Mouse (Mus musculus): ENCODE data around the gene Wee1. TPM values are rescaled to one million over a fixed set of nuclear protein-coding genes. Genes with fewer than 3 reads are reported as not detected.
"Not testable (repeated sequence)": the region's sequence is repeated elsewhere in the genome, so short reads cannot be mapped to it uniquely, and the experiment has no call there.

The Wee1 gene
- polyA plus RNA-seq, 1 experiment from 2014 or later = 18.9 TPM

- WGBS = 49% methylated on average over 6 of the region's 6 CpGs
- no peak for ATAC-seq (ENCODE audit: insufficient read depth, low FRiP score)
- no peak overlapping the region for H3K4me2 ChIP-seq (ENCODE audit: low read depth, low read length)
These were observed 21.0 kb upstream of the Wee1 start for GRCm38 (mm10) chr7:110100854-110101253.

DNA sequence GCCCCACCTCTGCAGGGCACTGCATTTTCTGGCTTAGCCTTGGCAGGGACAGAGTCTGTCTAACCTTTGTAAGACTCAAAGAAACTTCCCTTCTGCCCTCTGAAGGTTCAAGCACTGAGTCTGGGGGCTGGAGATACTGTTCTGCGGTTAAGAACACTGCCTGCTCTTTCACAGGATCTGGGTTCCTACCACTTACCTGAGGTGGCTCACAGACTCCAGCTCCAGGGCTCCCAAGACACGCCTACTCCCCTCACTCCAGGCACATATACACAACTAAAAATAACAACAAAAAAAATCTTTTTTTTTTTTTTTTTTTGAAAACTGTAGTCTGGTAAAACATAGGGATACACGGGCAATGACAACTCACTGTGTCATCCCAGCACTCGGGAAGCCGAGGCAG, 20.6 kb upstream of the Wee1 start:
- H3K27ac ChIP-seq (ENCODE audit: low read length) = peak overlapping the region; percentile 26; the same call in 1 of the 2 replicates
- no peaks in the 10 kb centered on the region for H3K36me3 ChIP-seq (ENCODE audit: control insufficient read depth, insufficient read depth, low read length)
- H3K4me1 ChIP-seq (ENCODE audit: control insufficient read depth, insufficient read depth, low read length) = no peaks in the 10 kb centered on the region; the same call in 1 of the 2 replicates
- 73% methylated on average over 5 of the region's 5 CpGs for WGBS
- no peak overlapping the region for H3K4me3 ChIP-seq (replicated peaks; ENCODE audit: low read length)
- H3K4me2 ChIP-seq (ENCODE audit: low read depth, low read length) = no peak overlapping the region
- H3K27me3 ChIP-seq (ENCODE audit: control insufficient read depth, insufficient read depth, low read length) = no peaks in the 10 kb centered on the region
- no peaks in the 10 kb centered on the region for H3K9me3 ChIP-seq (replicated peaks; ENCODE audit: control insufficient read depth, low read length)
- peak overlapping the region; percentile 43; the same call in 1 of the 2 replicates for H3K9ac ChIP-seq (ENCODE audit: low read length)
- ATAC-seq (ENCODE audit: insufficient read depth, low FRiP score) = no peak

More at GRCm38 (mm10) chr7:110100854-110101253, 21.0 kb upstream of the Wee1 start:
- no peak overlapping the region for H3K9ac ChIP-seq (ENCODE audit: low read length)
- no peak overlapping the region for H3K4me3 ChIP-seq (replicated peaks; ENCODE audit: low read length)
- no peaks in the 10 kb centered on the region for H3K27me3 ChIP-seq (ENCODE audit: control insufficient read depth, insufficient read depth, low read length)
- H3K4me1 ChIP-seq (ENCODE audit: control insufficient read depth, insufficient read depth, low read length) = no peaks in the 10 kb centered on the region; the same call in 1 of the 2 replicates
- peak overlapping the region; percentile 51; the same call in 1 of the 2 replicates for H3K27ac ChIP-seq (ENCODE audit: low read length)
- no peaks in the 10 kb centered on the region for H3K9me3 ChIP-seq (replicated peaks; ENCODE audit: control insufficient read depth, low read length)
- H3K36me3 ChIP-seq (ENCODE audit: control insufficient read depth, insufficient read depth, low read length) = no peaks in the 10 kb centered on the region

- Histone ChIP-seq H3K4me3 (replicated peaks; ENCODE audit: low read length) (no peak overlapping the region), H3K36me3 (ENCODE audit: control insufficient read depth, insufficient read depth, low read length) (no peaks in the 10 kb centered on the region), H3K4me1 (ENCODE audit: control insufficient read depth, insufficient read depth, low read length) (peaks cover 13% of the 10 kb centered on the region), H3K27me3 (ENCODE audit: control insufficient read depth, insufficient read depth, low read length) (no peaks in the 10 kb centered on the region), H3K4me2 (ENCODE audit: low read depth, low read length) (no peak overlapping the region), H3K9me3 (replicated peaks; ENCODE audit: control insufficient read depth, low read length) (no peaks in the 10 kb centered on the region), H3K27ac (ENCODE audit: low read length) (no peak overlapping the region), H3K9ac (ENCODE audit: low read length) (no peak overlapping the region)
- 87% methylated on average over 5 of the region's 5 CpGs for WGBS
- no peak for ATAC-seq (ENCODE audit: insufficient read depth, low FRiP score)
These were observed 16.8 kb upstream of the Wee1 start for GRCm38 (mm10) chr7:110105041-110105440.

DNA sequence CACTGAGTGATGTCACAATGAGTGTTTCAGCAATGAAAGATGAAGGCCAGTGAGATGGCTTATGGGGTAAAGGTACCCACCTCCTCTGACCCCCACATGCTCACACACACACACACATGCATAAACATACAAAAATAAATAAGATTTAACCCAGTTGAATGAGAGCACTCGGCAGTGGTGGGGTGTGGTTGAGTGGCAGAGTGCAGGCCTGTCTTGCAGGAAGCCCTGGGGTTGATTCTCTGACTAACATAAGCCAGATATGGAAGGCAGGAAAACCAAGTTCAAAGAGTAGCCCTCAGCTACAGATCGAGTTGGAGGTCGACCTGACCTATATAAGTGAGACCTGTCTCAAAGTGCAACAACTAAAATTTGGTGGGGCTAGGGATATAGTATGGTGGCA, 15.2 kb upstream of the Wee1 start:
- H3K4me3 ChIP-seq (replicated peaks; ENCODE audit: low read length) = no peak overlapping the region
- no peak for ATAC-seq (ENCODE audit: insufficient read depth, low FRiP score)
- H3K36me3 ChIP-seq (ENCODE audit: control insufficient read depth, insufficient read depth, low read length) = no peaks in the 10 kb centered on the region
- H3K9me3 ChIP-seq (replicated peaks; ENCODE audit: control insufficient read depth, low read length) = no peaks in the 10 kb centered on the region
- H3K4me2 ChIP-seq (ENCODE audit: low read depth, low read length) = no peak overlapping the region
- H3K9ac ChIP-seq (ENCODE audit: low read length) = no peak overlapping the region
- 54% methylated on average over 3 of the region's 3 CpGs for WGBS
- peaks cover 13% of the 10 kb centered on the region for H3K4me1 ChIP-seq (ENCODE audit: control insufficient read depth, insufficient read depth, low read length)
- H3K27me3 ChIP-seq (ENCODE audit: control insufficient read depth, insufficient read depth, low read length) = no peaks in the 10 kb centered on the region
- peak overlapping the region; percentile 27; the same call in 1 of the 2 replicates for H3K27ac ChIP-seq (ENCODE audit: low read length)

GRCm38 (mm10) chr7:110108524-110108923, 13.3 kb upstream of the Wee1 start:
- not testable (repeated sequence) for H3K36me3 ChIP-seq (ENCODE audit: control insufficient read depth, insufficient read depth, low read length); H3K4me2 ChIP-seq (ENCODE audit: low read depth, low read length); H3K9me3 ChIP-seq (replicated peaks; ENCODE audit: control insufficient read depth, low read length); ATAC-seq (ENCODE audit: insufficient read depth, low FRiP score); H3K4me3 ChIP-seq (replicated peaks; ENCODE audit: low read length); H3K27me3 ChIP-seq (ENCODE audit: control insufficient read depth, insufficient read depth, low read length)
- Histone ChIP-seq H3K27ac (ENCODE audit: low read length) (peak overlapping the region; percentile 80), H3K4me1 (ENCODE audit: control insufficient read depth, insufficient read depth, low read length) (peaks cover 13% of the 10 kb centered on the region), H3K9ac (ENCODE audit: low read length) (peak overlapping the region; percentile 64; the same call in 1 of the 2 replicates)
- 93% methylated on average over 3 of the region's 3 CpGs for WGBS

DNA sequence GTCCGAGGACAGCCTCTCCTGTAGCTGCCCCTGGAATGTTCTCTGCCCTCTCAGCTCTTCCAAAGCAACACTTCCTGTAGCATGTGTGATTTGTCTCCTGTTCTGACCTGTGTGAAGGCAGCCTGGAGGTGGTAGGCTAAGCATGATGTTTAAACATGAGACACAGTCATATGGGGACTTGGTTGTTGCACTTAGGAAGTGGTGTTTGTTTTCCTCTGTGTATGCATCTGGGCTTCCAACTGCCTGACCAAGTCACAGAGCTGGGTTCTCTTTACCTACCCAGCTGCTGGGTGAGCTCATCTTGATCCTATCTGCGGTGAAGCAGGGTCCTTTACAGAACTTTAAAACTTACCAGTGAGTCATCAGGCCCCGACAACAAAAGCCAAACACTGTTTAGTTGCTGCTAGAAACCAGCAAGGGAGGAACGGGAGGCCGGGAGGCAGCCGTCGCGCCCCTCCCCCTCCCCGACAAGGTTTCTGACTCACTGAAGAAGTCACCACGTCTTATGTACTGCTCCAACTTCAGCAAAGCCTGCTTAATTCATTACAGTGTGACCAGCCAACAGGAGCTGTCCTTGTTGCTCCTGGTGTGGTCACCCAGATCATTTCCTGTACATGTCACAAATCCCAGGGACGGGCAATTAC, 12.8 kb upstream of the Wee1 start:
- Histone ChIP-seq H3K4me3 (replicated peaks; ENCODE audit: low read length) (peak overlapping the region; percentile 20; the same call in 1 of the 2 replicates), H3K9ac (ENCODE audit: low read length) (peak overlapping the region; percentile 64), H3K27me3 (ENCODE audit: control insufficient read depth, insufficient read depth, low read length) (no peaks in the 10 kb centered on the region), H3K4me1 (ENCODE audit: control insufficient read depth, insufficient read depth, low read length) (peaks cover 13% of the 10 kb centered on the region), H3K9me3 (replicated peaks; ENCODE audit: control insufficient read depth, low read length) (no peaks in the 10 kb centered on the region), H3K27ac (ENCODE audit: low read length) (peak overlapping the region; percentile 80), H3K4me2 (ENCODE audit: low read depth, low read length) (peak overlapping the region; percentile 44), H3K36me3 (ENCODE audit: control insufficient read depth, insufficient read depth, low read length) (no peaks in the 10 kb centered on the region)
- peak; percentile 82 for ATAC-seq (ENCODE audit: insufficient read depth, low FRiP score)
- WGBS = 7% methylated on average over 11 of the region's 11 CpGs

DNA sequence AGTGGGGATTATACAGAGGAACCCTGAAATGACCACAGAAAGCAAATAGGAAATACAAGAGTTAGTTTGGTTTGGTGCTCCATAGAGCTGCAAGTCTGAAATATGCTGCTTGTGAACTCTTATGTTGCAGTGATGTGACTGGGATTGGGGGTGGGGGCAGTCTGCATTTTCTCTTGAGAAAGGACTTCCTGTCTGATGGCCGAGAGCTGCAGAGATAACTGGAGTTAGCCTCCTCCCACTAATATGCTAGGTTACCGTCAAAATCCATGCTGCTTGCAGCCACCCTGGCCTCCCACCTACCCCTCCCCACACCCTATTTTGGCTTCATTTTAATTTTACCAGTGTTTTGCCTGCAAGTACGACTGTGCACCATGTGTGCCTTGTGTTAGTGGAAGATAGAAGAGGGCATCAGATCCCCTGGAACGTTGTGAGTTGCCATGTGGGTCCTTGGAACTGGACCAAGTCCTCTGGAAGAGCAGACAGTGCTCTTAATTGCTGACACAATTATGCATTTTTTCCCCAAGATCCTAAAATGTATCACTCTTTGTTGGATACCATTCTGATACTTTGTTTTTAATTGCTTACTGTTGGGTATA, 11.7 kb upstream of the Wee1 start:
- Histone ChIP-seq H3K4me3 (replicated peaks; ENCODE audit: low read length) (no peak overlapping the region), H3K36me3 (ENCODE audit: control insufficient read depth, insufficient read depth, low read length) (no peaks in the 10 kb centered on the region), H3K4me2 (ENCODE audit: low read depth, low read length) (no peak overlapping the region), H3K27ac (ENCODE audit: low read length) (no peak overlapping the region; the same call in 1 of the 2 replicates), H3K27me3 (ENCODE audit: control insufficient read depth, insufficient read depth, low read length) (no peaks in the 10 kb centered on the region), H3K9ac (ENCODE audit: low read length) (peak overlapping the region; percentile 64; the same call in 1 of the 2 replicates), H3K9me3 (replicated peaks; ENCODE audit: control insufficient read depth, low read length) (no peaks in the 10 kb centered on the region), H3K4me1 (ENCODE audit: control insufficient read depth, insufficient read depth, low read length) (peaks cover 13% of the 10 kb centered on the region)
- ATAC-seq (ENCODE audit: insufficient read depth, low FRiP score) = no peak
- 27% methylated on average over 4 of the region's 4 CpGs for WGBS

DNA sequence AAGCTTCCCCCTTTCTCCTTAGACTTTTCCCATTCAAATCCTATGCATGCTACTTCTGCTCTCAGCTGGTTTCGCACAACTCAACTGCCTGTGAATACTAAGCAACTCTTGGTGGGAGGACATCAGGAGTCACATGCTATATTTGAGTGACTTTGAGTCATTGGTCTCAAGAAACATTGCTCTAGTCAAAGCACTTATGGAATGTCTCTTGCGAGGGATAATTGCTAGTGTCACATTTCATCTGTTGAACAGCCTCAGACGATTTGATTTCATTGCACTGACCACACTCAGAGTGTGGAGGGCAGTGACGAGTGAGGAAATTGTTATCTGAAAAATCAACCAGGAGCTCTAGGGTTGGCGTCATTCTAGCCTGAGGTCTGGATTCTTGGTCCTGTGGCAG, 7.1 kb upstream of the Wee1 start:
- H3K9ac ChIP-seq (ENCODE audit: low read length) = no peak overlapping the region
- no peak for ATAC-seq (ENCODE audit: insufficient read depth, low FRiP score)
- H3K9me3 ChIP-seq (replicated peaks; ENCODE audit: control insufficient read depth, low read length) = no peaks in the 10 kb centered on the region
- no peak overlapping the region for H3K27ac ChIP-seq (ENCODE audit: low read length)
- no peak overlapping the region for H3K4me2 ChIP-seq (ENCODE audit: low read depth, low read length)
- WGBS = 41% methylated on average over 5 of the region's 5 CpGs
- peaks cover 6% of the 10 kb centered on the region for H3K4me1 ChIP-seq (ENCODE audit: control insufficient read depth, insufficient read depth, low read length)
- H3K4me3 ChIP-seq (replicated peaks; ENCODE audit: low read length) = no peak overlapping the region
- no peaks in the 10 kb centered on the region for H3K36me3 ChIP-seq (ENCODE audit: control insufficient read depth, insufficient read depth, low read length)
- H3K27me3 ChIP-seq (ENCODE audit: control insufficient read depth, insufficient read depth, low read length) = no peaks in the 10 kb centered on the region

- no peak for ATAC-seq (ENCODE audit: insufficient read depth, low FRiP score)
- Histone ChIP-seq H3K4me2 (ENCODE audit: low read depth, low read length) (no peak overlapping the region), H3K4me1 (ENCODE audit: control insufficient read depth, insufficient read depth, low read length) (peaks cover 7% of the 10 kb centered on the region; the same call in 1 of the 2 replicates), H3K27me3 (ENCODE audit: control insufficient read depth, insufficient read depth, low read length) (no peaks in the 10 kb centered on the region), H3K9me3 (replicated peaks; ENCODE audit: control insufficient read depth, low read length) (no peaks in the 10 kb centered on the region), H3K9ac (ENCODE audit: low read length) (no peak overlapping the region), H3K4me3 (replicated peaks; ENCODE audit: low read length) (no peak overlapping the region), H3K27ac (ENCODE audit: low read length) (peak overlapping the region; percentile 56; the same call in 1 of the 2 replicates), H3K36me3 (ENCODE audit: control insufficient read depth, insufficient read depth, low read length) (no peaks in the 10 kb centered on the region)
- WGBS = 50% methylated on average over 1 of the region's 1 CpGs
These were observed 5.0 kb upstream of the Wee1 start for GRCm38 (mm10) chr7:110116731-110117291.
